Mouse (Mus musculus) embryonic facial prominence, embryonic 12.5 days (tissue): ENCODE measurements around the gene Pfn1. TPM values are rescaled to one million over a fixed set of nuclear protein-coding genes. Genes with fewer than 3 reads are reported as not detected.

Experiments
- ATAC-seq: fragments of 200-750 bp; cut with Nextera tagmentation; 2 replicates; pipeline ENCODE4 v1.8.0; 2017; ENCODE audit not compliant: insufficient number of reproducible peaks, insufficient read depth, low FRiP score, low TSS enrichment
- H3K27ac ChIP-seq: fragments of 300-500 bp; sonication (generic); 2 replicates; pipeline ENCODE4 v1.5.1; 2016; ENCODE audit warnings: mild to moderate bottlenecking
- H3K27me3 ChIP-seq: fragments of 300-500 bp; sonication (generic); 2 replicates; pipeline ENCODE4 v1.6.1; 2016; ENCODE audit warnings: mild to moderate bottlenecking, moderate library complexity
- H3K36me3 ChIP-seq: fragments of 300-500 bp; sonication (generic); 2 replicates; pipeline ENCODE4 v1.6.1; 2016; ENCODE audit warnings: mild to moderate bottlenecking
- H3K4me1 ChIP-seq: fragments of 300-500 bp; sonication (generic); 2 replicates; pipeline ENCODE4 v1.6.1; 2016
- H3K4me2 ChIP-seq: fragments of 300-500 bp; sonication (generic); replicated peaks from 2 replicates; pipeline ENCODE4 v1.6.1; 2016; ENCODE audit warnings: mild to moderate bottlenecking, moderate library complexity
- H3K4me3 ChIP-seq: fragments of 300-500 bp; sonication (generic); 2 replicates; pipeline ENCODE4 v1.5.1; 2016; ENCODE audit warnings: mild to moderate bottlenecking
- H3K9ac ChIP-seq: fragments of 300-500 bp; sonication (generic); 2 replicates; pipeline ENCODE4 v1.6.1; 2016; ENCODE audit warnings: mild to moderate bottlenecking, moderate library complexity
- H3K9me3 ChIP-seq: fragments of 300-500 bp; sonication (generic); 2 replicates; pipeline ENCODE4 v1.6.1; 2016; ENCODE audit warnings: mild to moderate bottlenecking, moderate library complexity
- WGBS: fragments of 180-500 bp; shearing (Covaris S2); methylation state at CpG from one replicate; pipeline ENCODE4 v1.1.7; 2016; 5-methylcytosine and 5-hydroxymethylcytosine counted together
- polyA plus RNA-seq: library from polyadenylated mRNA; unstranded; fragments of >200 nt; fragmentation: Nextera tagmentation; extraction: Ambion mirVana; gene quantifications from 2 replicates; pipeline ENCODE4 v1.2.1, GENCODE M21; 2016

The Pfn1 gene
- polyA plus RNA-seq, 1 experiment from 2014 or later, result 1,498 TPM

GRCm38 (mm10) chr11:70687601-70688199 is 33.3 kb upstream of the Pfn1 start, which contains the start of gene Camta2:
TSS of gene Camta2 (minus strand) at chr11:70688105.
- peak; percentile 82 for ATAC-seq
- Histone ChIP-seq H3K36me3 (peaks cover 25% of the 10 kb centered on the region), H3K9ac (peak within 1 kb of the TSS; percentile 78), H3K4me3 (peak within 1 kb of the TSS; percentile 87), H3K4me1 (peaks cover 17% of the 10 kb centered on the region), H3K27ac (peak within 1 kb of the TSS; percentile 82), H3K4me2 (peak within 1 kb of the TSS; percentile 90), H3K9me3 (no peaks in the 10 kb centered on the region), H3K27me3 (no peaks in the 10 kb centered on the region)
- 0% methylated on average over 52 of the region's 55 CpGs for WGBS

- peak; percentile 74 for ATAC-seq
- H3K27ac ChIP-seq, result peak overlapping the region; percentile 82
- 4% methylated on average over 16 of the region's 16 CpGs for WGBS
These were observed 32.6 kb upstream of the Pfn1 start for GRCm38 (mm10) chr11:70686901-70687566.

DNA sequence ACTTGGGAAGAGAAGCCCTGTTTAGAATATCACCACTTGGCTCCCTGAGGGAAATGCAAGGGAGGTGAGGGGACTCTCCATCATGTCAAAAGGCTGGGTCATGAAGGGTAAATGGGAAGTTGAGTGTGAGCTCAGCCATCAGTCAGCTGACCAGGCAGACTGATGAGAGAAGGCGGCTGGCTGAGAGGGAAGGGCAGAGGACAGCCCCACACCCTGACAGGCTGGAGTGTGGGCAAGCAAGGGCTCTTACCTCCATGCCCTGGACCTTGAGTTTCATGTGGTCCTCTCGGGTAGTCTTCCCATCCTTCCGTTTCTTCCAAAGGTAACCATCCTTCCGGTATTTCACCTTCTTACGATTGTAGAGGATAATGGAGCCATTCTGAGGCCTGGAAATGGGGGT is 29.2 kb upstream of the Pfn1 start:
- no peak overlapping the region for H3K9ac ChIP-seq
- no peaks in the 10 kb centered on the region for H3K27me3 ChIP-seq
- H3K4me3 ChIP-seq, result no peak overlapping the region
- H3K36me3 ChIP-seq, result peaks cover 44% of the 10 kb centered on the region
- ATAC-seq, result no peak
- no peaks in the 10 kb centered on the region for H3K9me3 ChIP-seq
- H3K4me2 ChIP-seq, result no peak overlapping the region
- WGBS, result 91% methylated on average over 5 of the region's 5 CpGs
- H3K27ac ChIP-seq, result no peak overlapping the region
- peaks cover 19% of the 10 kb centered on the region for H3K4me1 ChIP-seq

More at GRCm38 (mm10) chr11:70686901-70687566, 32.6 kb upstream of the Pfn1 start:
- no peaks in the 10 kb centered on the region for H3K27me3 ChIP-seq
- H3K36me3 ChIP-seq, result peaks cover 29% of the 10 kb centered on the region
- peaks cover 20% of the 10 kb centered on the region for H3K4me1 ChIP-seq
- peak overlapping the region; percentile 90 for H3K4me2 ChIP-seq
- H3K9me3 ChIP-seq, result no peaks in the 10 kb centered on the region
- peak overlapping the region; percentile 78 for H3K9ac ChIP-seq
- H3K4me3 ChIP-seq, result peak overlapping the region; percentile 87

GRCm38 (mm10) chr11:70681897-70682581 is 27.6 kb upstream of the Pfn1 start:
- no peak overlapping the region for H3K27ac ChIP-seq
- H3K4me2 ChIP-seq, result no peak overlapping the region
- no peak overlapping the region for H3K4me3 ChIP-seq
- H3K4me1 ChIP-seq, result peaks cover 13% of the 10 kb centered on the region
- peaks cover 44% of the 10 kb centered on the region for H3K36me3 ChIP-seq
- ATAC-seq, result no peak
- no peak overlapping the region for H3K9ac ChIP-seq
- H3K9me3 ChIP-seq, result no peaks in the 10 kb centered on the region
- no peaks in the 10 kb centered on the region for H3K27me3 ChIP-seq
- WGBS, result 16% methylated on average over 11 of the region's 11 CpGs

- WGBS, result 61% methylated on average over 12 of the region's 12 CpGs
- Histone ChIP-seq H3K9ac (peak overlapping the region; percentile 27; the same call in 1 of the 2 replicates), H3K4me2 (no peak overlapping the region), H3K4me1 (peaks cover 5% of the 10 kb centered on the region), H3K9me3 (no peaks in the 10 kb centered on the region), H3K4me3 (no peak overlapping the region), H3K36me3 (peaks cover 47% of the 10 kb centered on the region), H3K27me3 (no peaks in the 10 kb centered on the region), H3K27ac (no peak overlapping the region)
- no peak for ATAC-seq
These were observed 26.7 kb upstream of the Pfn1 start for GRCm38 (mm10) chr11:70681170-70681569.

DNA sequence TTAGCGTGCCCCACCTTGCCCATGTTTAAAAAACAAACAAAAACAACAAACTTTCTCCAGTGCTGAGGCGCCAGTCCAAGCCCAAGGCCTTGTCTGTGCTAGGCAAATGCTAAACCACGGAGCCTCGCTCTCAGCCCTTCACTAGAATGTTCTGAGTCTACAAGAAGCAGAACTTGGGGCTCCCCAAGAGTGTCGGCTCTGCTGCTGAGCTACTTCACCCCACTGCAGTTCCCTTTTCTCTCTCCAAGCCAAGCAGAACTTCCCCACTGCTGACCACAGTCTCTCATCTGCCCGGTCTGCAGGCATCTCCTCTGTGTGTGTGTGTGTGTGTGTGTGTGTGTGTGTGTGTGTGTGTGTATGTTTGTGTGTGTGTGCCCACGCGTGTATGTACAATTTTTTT is 25.4 kb upstream of the Pfn1 start:
- Histone ChIP-seq H3K4me2 (no peak overlapping the region), H3K27me3 (no peaks in the 10 kb centered on the region), H3K4me3 (no peak overlapping the region), H3K9ac (no peak overlapping the region), H3K4me1 (peaks cover 5% of the 10 kb centered on the region), H3K36me3 (peaks cover 53% of the 10 kb centered on the region), H3K27ac (no peak overlapping the region), H3K9me3 (no peaks in the 10 kb centered on the region)
- ATAC-seq, result no peak
- WGBS, result 89% methylated on average over 8 of the region's 8 CpGs

DNA sequence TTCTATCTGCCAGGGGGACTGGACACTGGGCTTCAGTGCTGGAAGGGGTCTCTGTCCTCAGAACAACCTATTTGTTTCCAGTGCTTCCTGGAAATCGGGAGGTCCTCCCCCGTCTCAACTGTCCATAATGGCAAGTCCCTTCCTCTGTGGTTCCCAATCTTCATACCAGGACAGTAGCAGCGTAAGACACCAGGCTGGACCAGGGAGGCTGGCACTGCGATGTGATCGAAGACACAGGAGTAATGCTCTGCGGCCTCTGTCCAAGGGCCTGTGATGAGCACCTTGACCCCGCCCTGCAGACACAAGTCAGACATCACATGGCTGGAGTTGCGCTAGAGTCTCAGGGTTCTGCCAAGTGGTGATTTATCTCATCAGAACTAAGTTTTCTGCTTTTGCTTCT is 24.9 kb upstream of the Pfn1 start:
- peaks cover 49% of the 10 kb centered on the region for H3K36me3 ChIP-seq
- no peak for ATAC-seq

GRCm38 (mm10) chr11:70678576-70678975 is 24.1 kb upstream of the Pfn1 start:
- Histone ChIP-seq H3K4me1 (peaks cover 5% of the 10 kb centered on the region), H3K9ac (no peak overlapping the region), H3K27me3 (no peaks in the 10 kb centered on the region), H3K4me2 (no peak overlapping the region), H3K27ac (no peak overlapping the region), H3K4me3 (no peak overlapping the region), H3K9me3 (no peaks in the 10 kb centered on the region), H3K36me3 (peaks cover 47% of the 10 kb centered on the region)
- WGBS, result 46% methylated on average over 2 of the region's 2 CpGs
- no peak for ATAC-seq

More for the DNA sequence above, 24.9 kb upstream of the Pfn1 start:
- Histone ChIP-seq H3K4me3 (no peak overlapping the region), H3K4me1 (peaks cover 5% of the 10 kb centered on the region), H3K9me3 (no peaks in the 10 kb centered on the region), H3K9ac (no peak overlapping the region), H3K4me2 (no peak overlapping the region), H3K27ac (no peak overlapping the region), H3K27me3 (no peaks in the 10 kb centered on the region)
- 95% methylated on average over 8 of the region's 8 CpGs for WGBS

DNA sequence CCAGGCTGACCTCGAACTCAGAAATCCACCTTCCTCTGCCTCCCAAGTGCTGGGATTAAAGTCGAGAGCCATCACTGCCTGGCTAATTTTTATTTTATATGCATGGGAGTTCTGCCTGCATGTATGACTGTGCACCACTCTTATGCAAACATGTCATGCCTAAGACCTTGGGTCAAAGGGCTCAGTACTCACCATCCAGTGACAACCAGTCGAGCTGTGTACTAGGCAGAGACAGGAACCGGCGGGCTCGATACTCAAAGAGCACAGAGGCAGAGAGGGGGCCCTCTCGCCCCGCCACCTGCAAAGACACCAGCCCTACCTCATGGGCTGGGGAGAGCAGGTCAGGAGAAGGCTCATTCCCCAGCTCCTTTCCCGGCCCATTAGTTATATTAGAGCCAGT is 23.6 kb upstream of the Pfn1 start:
- Histone ChIP-seq H3K4me1 (peaks cover 5% of the 10 kb centered on the region), H3K36me3 (peaks cover 44% of the 10 kb centered on the region), H3K9ac (no peak overlapping the region), H3K4me2 (no peak overlapping the region), H3K27ac (no peak overlapping the region), H3K4me3 (no peak overlapping the region), H3K27me3 (no peaks in the 10 kb centered on the region), H3K9me3 (no peaks in the 10 kb centered on the region)
- 70% methylated on average over 9 of the region's 9 CpGs for WGBS
- ATAC-seq, result no peak

DNA sequence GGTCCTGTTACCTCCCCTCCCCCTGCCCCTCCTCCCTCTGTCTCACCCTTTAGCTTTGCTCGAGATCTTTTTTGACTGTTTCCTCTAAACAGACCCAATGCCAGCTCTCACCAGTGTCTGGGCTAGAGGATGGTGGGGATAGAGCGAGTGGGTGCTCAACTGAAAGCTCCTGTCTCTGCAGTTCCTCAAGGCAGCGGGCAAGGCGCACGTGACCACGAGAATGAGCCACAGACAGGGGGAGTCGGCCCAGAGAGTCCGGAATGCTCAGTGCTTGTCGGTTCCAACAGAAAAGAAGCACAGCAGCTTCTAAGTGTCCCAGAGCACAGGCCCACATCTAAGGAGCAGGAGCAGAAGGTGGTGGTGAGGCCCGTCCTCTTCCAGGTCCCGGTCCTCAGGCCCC is 20.1 kb upstream of the Pfn1 start:
- no peak for ATAC-seq
- H3K27ac ChIP-seq, result no peak overlapping the region
- H3K36me3 ChIP-seq, result peaks cover 43% of the 10 kb centered on the region
- no peaks in the 10 kb centered on the region for H3K9me3 ChIP-seq
- no peak overlapping the region for H3K4me3 ChIP-seq
- H3K4me1 ChIP-seq, result peaks cover 9% of the 10 kb centered on the region; the same call in 1 of the 2 replicates
- H3K27me3 ChIP-seq, result no peaks in the 10 kb centered on the region
- 0 out of 2 replicates have a peak overlapping the region, but pooled peaks have one; percentile 1 for H3K9ac ChIP-seq
- no peak overlapping the region for H3K4me2 ChIP-seq
- WGBS, result 64% methylated on average over 11 of the region's 11 CpGs

- no peak overlapping the region for H3K4me3 ChIP-seq
- peaks cover 9% of the 10 kb centered on the region; the same call in 1 of the 2 replicates for H3K4me1 ChIP-seq
- H3K36me3 ChIP-seq, result peaks cover 38% of the 10 kb centered on the region
- no peak overlapping the region for H3K27ac ChIP-seq
- H3K4me2 ChIP-seq, result no peak overlapping the region
- H3K9ac ChIP-seq, result no peak overlapping the region
- no peaks in the 10 kb centered on the region for H3K9me3 ChIP-seq
- no peaks in the 10 kb centered on the region for H3K27me3 ChIP-seq
- ATAC-seq, result no peak
- 69% methylated on average over 6 of the region's 6 CpGs for WGBS
These were observed 19.6 kb upstream of the Pfn1 start for GRCm38 (mm10) chr11:70674014-70674413.
